Mouse (Mus musculus): Measurements from ENCODE around the gene Ptpn1. TPM values are rescaled to one million over a fixed set of nuclear protein-coding genes. Genes with fewer than 3 reads are reported as not detected.
A peak's percentile ranks its signal among the peaks of the same experiment; 100 is the strongest.

Gene Ptpn1
- polyA plus RNA-seq, 2 experiments = 10.0 to 24.3 TPM

DNA sequence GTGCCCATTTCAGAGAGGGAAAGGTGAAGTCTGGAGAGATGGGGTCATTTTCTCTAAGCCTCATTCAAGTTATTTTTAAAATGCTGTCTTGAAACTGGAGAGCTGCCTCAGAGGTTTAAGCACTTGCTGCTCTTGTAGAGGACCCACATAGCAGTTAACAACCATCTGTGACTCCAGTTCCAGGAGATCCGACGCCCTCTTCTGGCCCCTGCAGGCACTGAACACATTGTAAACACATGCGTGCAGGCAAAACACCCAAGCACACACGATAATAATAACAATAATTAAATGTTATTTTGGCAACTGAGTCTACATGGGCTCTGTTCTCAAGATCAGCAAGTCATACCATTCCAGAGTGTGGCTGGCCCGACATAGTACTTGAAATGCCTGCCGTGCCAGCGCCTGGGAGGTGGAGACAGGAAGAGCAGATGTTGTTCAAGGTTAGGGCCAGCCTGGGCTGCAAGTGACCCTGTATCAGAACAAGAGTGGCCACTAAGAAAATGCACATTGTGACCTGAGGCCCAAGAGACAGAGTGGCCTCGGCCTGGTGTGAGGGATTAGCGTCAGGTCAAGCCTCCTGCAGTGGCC lies 29.6 kb upstream of the Ptpn1 start:
- H3K4me3 ChIP-seq (ENCODE audit: insufficient read depth in 1 of 2, low read depth in 2 of 2, low read length in 2 of 2) = no peak overlapping the region
- H3K4me1 ChIP-seq (replicated peaks; ENCODE audit: control insufficient read depth in 2 of 2, insufficient read depth in 2 of 2, low read length in 1 of 2) = no peaks in the 10 kb centered on the region
- DNase-seq (ENCODE audit: low read depth in 3 of 3, low spot score in 3 of 3) (no peak), ATAC-seq (ENCODE audit: insufficient read depth) (no peak)
- no peaks in the 10 kb centered on the region for H3K36me3 ChIP-seq (replicated peaks; ENCODE audit: control insufficient read depth, insufficient read depth, low read depth)
- H3K4me2 ChIP-seq (ENCODE audit: low read depth) = no peak overlapping the region
- 51% methylated on average over 9 of the region's 9 CpGs for WGBS (ENCODE audit: insufficient replicate concordance)
- no peaks in the 10 kb centered on the region for H3K27me3 ChIP-seq (ENCODE audit: control insufficient read depth, insufficient read depth, low read length)
- no peak overlapping the region for H3K9ac ChIP-seq (replicated peaks)
- no peaks in the 10 kb centered on the region for H3K9me3 ChIP-seq (ENCODE audit: control insufficient read depth, low read length)
- no peak overlapping the region for H3K27ac ChIP-seq
- TF ChIP-seq EP300 (IDR thresholded peaks at IDR 0.05; ENCODE audit: low read depth) (no peak), CTCF (IDR thresholded peaks at IDR 0.05; ENCODE audit: low read depth) (peak; percentile 13; the same call in 1 of the 2 replicates)

- DNase-seq (ENCODE audit: low read depth in 3 of 3, low spot score in 3 of 3) (no peak), ATAC-seq (ENCODE audit: insufficient read depth) (no peak)
- Histone ChIP-seq H3K27me3 (ENCODE audit: control insufficient read depth, insufficient read depth, low read length) (no peaks in the 10 kb centered on the region), H3K4me1 (replicated peaks; ENCODE audit: control insufficient read depth in 2 of 2, insufficient read depth in 2 of 2, low read length in 1 of 2) (no peaks in the 10 kb centered on the region), H3K9me3 (ENCODE audit: control insufficient read depth, low read length) (no peaks in the 10 kb centered on the region), H3K4me2 (ENCODE audit: low read depth) (no peak overlapping the region), H3K36me3 (replicated peaks; ENCODE audit: control insufficient read depth, insufficient read depth, low read depth) (no peaks in the 10 kb centered on the region), H3K27ac (no peak overlapping the region), H3K4me3 (ENCODE audit: insufficient read depth in 1 of 2, low read depth in 2 of 2, low read length in 2 of 2) (no peak overlapping the region), H3K9ac (replicated peaks) (no peak overlapping the region)
- TF ChIP-seq EP300 (IDR thresholded peaks at IDR 0.05; ENCODE audit: low read depth) (no peak), CTCF (IDR thresholded peaks at IDR 0.05; ENCODE audit: low read depth) (no peak)
- 70% methylated on average over 11 of the region's 11 CpGs for WGBS (ENCODE audit: insufficient replicate concordance)
Measured at GRCm38 (mm10) chr2:167903242-167903952, 28.5 kb upstream of the Ptpn1 start.

GRCm38 (mm10) chr2:167904621-167905367 lies 27.1 kb upstream of the Ptpn1 start:
- no peak for DNase-seq (ENCODE audit: low read depth in 3 of 3, low spot score in 3 of 3)
- H3K4me2 ChIP-seq (ENCODE audit: low read depth) = no peak overlapping the region
- H3K27ac ChIP-seq = no peak overlapping the region
- WGBS (ENCODE audit: insufficient replicate concordance) = 62% methylated on average over 12 of the region's 12 CpGs
- ATAC-seq (ENCODE audit: insufficient read depth) = no peak
- TF ChIP-seq EP300 (IDR thresholded peaks at IDR 0.05; ENCODE audit: low read depth) (no peak), CTCF (IDR thresholded peaks at IDR 0.05; ENCODE audit: low read depth) (peak; percentile 40)
- no peak overlapping the region for H3K4me3 ChIP-seq (ENCODE audit: insufficient read depth in 1 of 2, low read depth in 2 of 2, low read length in 2 of 2)
- no peaks in the 10 kb centered on the region for H3K36me3 ChIP-seq (replicated peaks; ENCODE audit: control insufficient read depth, insufficient read depth, low read depth)
- no peaks in the 10 kb centered on the region for H3K4me1 ChIP-seq (replicated peaks; ENCODE audit: control insufficient read depth in 2 of 2, insufficient read depth in 2 of 2, low read length in 1 of 2)
- H3K9ac ChIP-seq (replicated peaks) = no peak overlapping the region
- H3K27me3 ChIP-seq (ENCODE audit: control insufficient read depth, insufficient read depth, low read length) = no peaks in the 10 kb centered on the region
- no peaks in the 10 kb centered on the region for H3K9me3 ChIP-seq (ENCODE audit: control insufficient read depth, low read length)

DNA sequence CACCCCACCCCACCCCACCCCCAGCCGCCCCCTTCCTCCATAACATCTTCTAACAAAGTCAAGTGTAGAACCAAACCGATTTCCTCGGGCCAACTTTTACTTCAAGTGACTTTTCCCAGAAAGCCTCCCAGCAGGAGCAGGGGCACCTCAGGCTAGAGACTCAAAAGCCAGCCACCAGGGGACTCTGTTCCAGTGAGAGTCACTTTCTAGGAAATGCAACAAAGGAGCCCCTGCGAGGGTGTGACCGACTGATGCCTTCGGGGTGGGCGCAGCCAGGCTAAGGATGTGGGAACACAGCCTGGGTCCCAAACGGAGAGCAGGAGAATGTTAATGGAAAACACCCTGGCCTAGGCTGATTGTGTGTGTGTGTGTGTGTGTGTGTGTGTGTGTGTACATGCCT lies 26.3 kb upstream of the Ptpn1 start:
- Histone ChIP-seq H3K27ac (no peak overlapping the region), H3K9me3 (ENCODE audit: control insufficient read depth, low read length) (no peaks in the 10 kb centered on the region), H3K27me3 (ENCODE audit: control insufficient read depth, insufficient read depth, low read length) (no peaks in the 10 kb centered on the region), H3K36me3 (replicated peaks; ENCODE audit: control insufficient read depth, insufficient read depth, low read depth) (no peaks in the 10 kb centered on the region), H3K4me3 (ENCODE audit: insufficient read depth in 1 of 2, low read depth in 2 of 2, low read length in 2 of 2) (no peak overlapping the region), H3K4me1 (replicated peaks; ENCODE audit: control insufficient read depth in 2 of 2, insufficient read depth in 2 of 2, low read length in 1 of 2) (no peaks in the 10 kb centered on the region), H3K4me2 (ENCODE audit: low read depth) (no peak overlapping the region), H3K9ac (replicated peaks) (no peak overlapping the region)
- WGBS (ENCODE audit: insufficient replicate concordance) = 45% methylated on average over 8 of the region's 8 CpGs
- DNase-seq (ENCODE audit: low read depth in 3 of 3, low spot score in 3 of 3) = no peak
- ATAC-seq (ENCODE audit: insufficient read depth) = no peak
- TF ChIP-seq EP300 (IDR thresholded peaks at IDR 0.05; ENCODE audit: low read depth) (no peak), CTCF (IDR thresholded peaks at IDR 0.05; ENCODE audit: low read depth) (no peak)

GRCm38 (mm10) chr2:167906729-167907128 lies 25.1 kb upstream of the Ptpn1 start:
- H3K4me1 ChIP-seq (replicated peaks; ENCODE audit: control insufficient read depth in 2 of 2, insufficient read depth in 2 of 2, low read length in 1 of 2) = no peaks in the 10 kb centered on the region

More at GRCm38 (mm10) chr2:167906729-167907128, 25.1 kb upstream of the Ptpn1 start:
- ATAC-seq (ENCODE audit: insufficient read depth) (no peak), DNase-seq (ENCODE audit: low read depth in 3 of 3, low spot score in 3 of 3) (no peak)
- Histone ChIP-seq H3K9me3 (ENCODE audit: control insufficient read depth, low read length) (no peaks in the 10 kb centered on the region), H3K9ac (replicated peaks) (no peak overlapping the region), H3K36me3 (replicated peaks; ENCODE audit: control insufficient read depth, insufficient read depth, low read depth) (no peaks in the 10 kb centered on the region), H3K27ac (no peak overlapping the region), H3K4me3 (ENCODE audit: insufficient read depth in 1 of 2, low read depth in 2 of 2, low read length in 2 of 2) (no peak overlapping the region), H3K27me3 (ENCODE audit: control insufficient read depth, insufficient read depth, low read length) (no peaks in the 10 kb centered on the region), H3K4me2 (ENCODE audit: low read depth) (no peak overlapping the region)
- no peak for TF ChIP-seq CTCF (IDR thresholded peaks at IDR 0.05; ENCODE audit: low read depth)
- TF ChIP-seq EP300 (IDR thresholded peaks at IDR 0.05; ENCODE audit: low read depth) = no peak

Data from liver, embryonic 14.5 days (tissue).